Mouse (Mus musculus) lung, adult 2 months (tissue): ENCODE data around the gene Gm5108.

Experiments used
- CTCF ChIP-seq: fragments of 200-500 bp; IDR thresholded peaks from 2 replicates; pipeline ENCODE4 v1.5.1; 2011; ENCODE audit warnings: mild to moderate bottlenecking, low read length, control low read depth; ENCODE audit not compliant: insufficient read depth
- POLR2A ChIP-seq: fragments of 200-500 bp; IDR thresholded peaks from 2 replicates; pipeline ENCODE4 v1.6.1; 2011; ENCODE audit warnings: low read depth, mild to moderate bottlenecking, control low read depth, low read length, borderline replicate concordance; ENCODE audit errors: extremely low read depth

GRCm38 (mm10) chr5:67948074-67948473 lies 6.6 kb downstream of the Gm5108 start:
- TF ChIP-seq CTCF (no peak), POLR2A (no peak)
